Mouse (Mus musculus) midbrain, embryonic 12.5 days (tissue): ENCODE results near the gene 4933411K16Rik. TPM values are rescaled to one million over a fixed set of nuclear protein-coding genes. Genes with fewer than 3 reads are reported as not detected.

Experiments used
- ATAC-seq: fragments of 200-750 bp; cut with Nextera tagmentation; 2 replicates; pipeline ENCODE4 v1.8.0; 2017; ENCODE audit warnings: low read depth, moderate TSS enrichment, moderate library complexity; ENCODE audit not compliant: low FRiP score
- H3K27ac ChIP-seq: fragments of 300-500 bp; sonication (generic); replicated peaks from 2 replicates; pipeline ENCODE4 v1.5.1; 2016; ENCODE audit warnings: mild to moderate bottlenecking
- H3K27me3 ChIP-seq: fragments of 300-500 bp; sonication (generic); 2 replicates; pipeline ENCODE4 v1.6.1; 2016; ENCODE audit warnings: mild to moderate bottlenecking
- H3K36me3 ChIP-seq: fragments of 300-500 bp; sonication (generic); 2 replicates; pipeline ENCODE4 v1.6.1; 2016
- H3K4me1 ChIP-seq: fragments of 300-500 bp; sonication (generic); 2 replicates; pipeline ENCODE4 v1.6.1; 2016
- H3K4me2 ChIP-seq: fragments of 300-500 bp; sonication (generic); replicated peaks from 2 replicates; pipeline ENCODE4 v1.6.1; 2016; ENCODE audit warnings: mild to moderate bottlenecking, moderate library complexity
- H3K4me3 ChIP-seq: fragments of 300-500 bp; sonication (generic); 2 replicates; pipeline ENCODE4 v1.5.1; 2016; ENCODE audit warnings: mild to moderate bottlenecking
- H3K9ac ChIP-seq: fragments of 300-500 bp; sonication (generic); replicated peaks from 2 replicates; pipeline ENCODE4 v1.6.1; 2016; ENCODE audit warnings: mild to moderate bottlenecking, moderate library complexity
- H3K9me3 ChIP-seq: fragments of 300-500 bp; sonication (generic); 2 replicates; pipeline ENCODE4 v1.6.1; 2016; ENCODE audit warnings: mild to moderate bottlenecking
- WGBS: fragments of 180-500 bp; shearing (Covaris S2); methylation state at CpG from one replicate; pipeline ENCODE4 v1.1.7; 2016; 5-methylcytosine and 5-hydroxymethylcytosine counted together
- polyA plus RNA-seq: library from polyadenylated mRNA; unstranded; fragments of >200 nt; fragmentation: Nextera tagmentation; extraction: Ambion mirVana; gene quantifications from 2 replicates; pipeline ENCODE4 v1.2.1, GENCODE M21; 2016

Gene 4933411K16Rik
- polyA plus RNA-seq, 1 experiment from 2014 or later: not detected

DNA sequence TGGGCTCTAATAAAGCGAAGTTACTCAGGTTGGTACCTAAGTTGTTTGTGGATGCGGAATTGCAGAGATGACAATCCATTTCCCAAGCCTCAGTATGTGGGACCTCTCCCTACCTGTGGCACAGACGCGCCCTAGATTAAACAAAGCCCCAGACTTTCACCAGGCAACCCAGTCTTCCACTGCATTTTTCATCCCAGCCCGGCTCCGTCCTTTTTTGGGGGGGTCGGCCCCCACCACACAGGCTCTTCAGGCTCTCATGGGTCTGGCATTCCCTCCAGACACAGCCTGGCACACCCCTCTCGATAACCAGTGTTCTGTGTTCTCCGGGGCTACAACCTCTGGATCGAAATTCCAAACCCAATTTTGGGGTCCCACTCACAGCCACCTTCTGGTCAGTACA is 33.6 kb downstream of the 4933411K16Rik start:
- peak overlapping the region; percentile 82 for H3K4me3 ChIP-seq
- no peaks in the 10 kb centered on the region for H3K9me3 ChIP-seq
- peaks cover 14% of the 10 kb centered on the region for H3K4me1 ChIP-seq
- peak overlapping the region; percentile 70 for H3K27ac ChIP-seq
- H3K27me3 ChIP-seq: no peaks in the 10 kb centered on the region
- WGBS: 7% methylated on average over 10 of the region's 10 CpGs
- peak overlapping the region; percentile 81 for H3K9ac ChIP-seq
- no peaks in the 10 kb centered on the region for H3K36me3 ChIP-seq
- no peak for ATAC-seq
- H3K4me2 ChIP-seq: peak overlapping the region; percentile 92

DNA sequence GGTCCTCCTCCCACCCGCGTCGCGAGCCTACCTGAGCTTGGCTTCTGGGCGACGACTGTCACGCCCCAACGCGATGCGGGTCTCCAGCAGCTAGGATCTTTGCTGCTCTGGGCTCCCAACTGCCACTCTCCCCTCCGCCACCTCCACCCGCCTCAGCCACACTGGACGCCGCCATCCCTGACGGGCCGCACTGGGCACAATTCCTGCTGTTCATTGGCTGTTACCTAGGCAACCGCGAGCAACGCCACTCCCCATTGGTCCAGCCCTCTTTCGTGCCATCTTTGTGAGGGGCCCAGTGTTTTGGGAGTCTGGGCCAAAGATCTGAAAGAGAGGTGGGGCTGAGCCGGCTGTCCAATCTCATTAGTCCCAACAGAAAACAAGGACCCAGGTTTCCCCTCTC is 34.1 kb downstream of the 4933411K16Rik start, which contains the start of gene Morn4:
Gene Morn4, minus strand, starts transcription at position 192 of the 400 bp plus-strand sequence.
- H3K27me3 ChIP-seq: no peaks in the 10 kb centered on the region
- no peaks in the 10 kb centered on the region for H3K36me3 ChIP-seq
- no peaks in the 10 kb centered on the region for H3K9me3 ChIP-seq
- peak within 1 kb of the TSS; percentile 82 for H3K4me3 ChIP-seq
- ATAC-seq: peak; percentile 84
- H3K9ac ChIP-seq: peak within 1 kb of the TSS; percentile 81
- H3K27ac ChIP-seq: peak within 1 kb of the TSS; percentile 70
- WGBS: under 1% methylated on average over 21 of the region's 21 CpGs
- H3K4me2 ChIP-seq: peak within 1 kb of the TSS; percentile 92
- peaks cover 16% of the 10 kb centered on the region for H3K4me1 ChIP-seq

DNA sequence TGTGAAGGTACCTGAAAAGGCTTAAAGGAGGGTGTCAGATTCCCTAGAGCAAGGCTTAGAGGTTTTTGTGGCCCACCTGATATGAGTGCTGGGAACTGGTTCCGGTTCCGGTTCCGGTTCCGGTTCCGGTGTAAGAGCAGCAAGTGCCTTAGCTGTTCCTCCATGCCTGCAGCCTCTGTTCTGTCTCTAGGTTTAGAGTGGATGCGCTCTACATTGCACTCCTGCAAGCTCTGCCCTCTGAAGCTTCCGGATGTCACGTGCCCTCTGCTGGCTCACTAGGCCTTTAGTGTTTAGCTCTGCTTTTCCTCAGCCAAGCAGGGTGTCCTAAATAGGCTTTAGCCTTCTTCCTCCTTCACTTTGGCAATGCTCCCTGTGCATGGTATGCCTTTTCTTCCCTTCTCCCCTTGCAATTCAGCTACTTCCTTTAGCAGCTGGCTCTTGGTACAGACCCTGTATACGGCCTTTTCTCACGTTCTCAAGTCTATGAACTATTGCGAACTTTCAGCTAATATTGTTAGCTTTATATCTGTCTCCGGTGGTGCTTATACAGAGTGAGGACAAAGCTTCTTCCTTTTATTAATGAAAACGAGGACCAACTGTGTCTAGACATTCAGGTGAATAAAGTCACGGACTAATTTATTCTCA is 37.2 kb downstream of the 4933411K16Rik start:
- H3K36me3 ChIP-seq: peaks cover 5% of the 10 kb centered on the region; the same call in 1 of the 2 replicates
- no peaks in the 10 kb centered on the region for H3K9me3 ChIP-seq
- H3K27me3 ChIP-seq: no peaks in the 10 kb centered on the region
- WGBS: 23% methylated on average over 14 of the region's 14 CpGs
- ATAC-seq: no peak
- no peak overlapping the region for H3K9ac ChIP-seq
- peak overlapping the region; percentile 73 for H3K27ac ChIP-seq
- H3K4me3 ChIP-seq: peak overlapping the region; percentile 89
- peak overlapping the region; percentile 57 for H3K4me2 ChIP-seq
- H3K4me1 ChIP-seq: peaks cover 26% of the 10 kb centered on the region

DNA sequence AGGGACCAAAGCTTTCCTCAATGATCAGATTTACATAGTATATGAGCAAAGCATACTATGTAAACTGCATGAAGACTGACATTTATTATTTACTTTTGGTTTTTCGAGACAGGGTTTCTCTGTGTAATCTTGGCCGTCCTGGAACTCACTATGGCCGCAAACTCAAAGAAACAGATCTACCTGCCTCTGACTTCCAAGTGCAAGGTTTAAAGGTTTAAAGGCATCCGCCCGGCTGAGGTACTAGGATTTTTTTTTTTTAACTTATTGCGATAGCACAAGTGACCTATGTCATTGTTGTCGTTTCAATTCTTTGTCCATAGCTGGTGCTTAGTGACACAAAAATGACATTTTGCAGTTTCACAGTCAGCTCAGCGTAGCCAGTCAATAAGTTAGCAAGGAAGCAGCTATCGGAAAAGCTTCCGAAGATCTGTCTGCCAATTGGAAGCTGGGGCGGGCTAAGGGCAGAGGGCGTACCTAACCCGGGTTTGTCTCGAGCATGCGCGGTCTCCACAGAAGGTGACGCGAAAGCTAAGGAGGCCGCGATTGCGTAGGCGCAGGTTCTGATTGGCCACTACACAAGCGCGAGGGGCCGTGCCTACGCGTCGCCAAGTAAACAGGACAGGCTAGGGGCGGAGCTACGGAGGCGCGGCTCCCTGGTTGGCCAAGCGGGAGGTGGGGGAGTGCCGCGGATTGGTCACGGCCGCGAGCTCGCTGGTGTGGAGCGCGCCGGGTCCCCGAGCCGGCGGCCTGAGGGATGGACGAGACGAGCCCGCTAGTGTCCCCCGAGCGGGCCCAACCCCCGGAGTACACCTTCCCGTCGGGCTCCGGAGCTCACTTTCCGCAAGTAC is 37.9 kb downstream of the 4933411K16Rik start, which contains the start of gene Pi4k2a:
Gene Pi4k2a, plus strand, starts transcription at position 723 of the 848 bp plus-strand sequence.
- H3K4me1 ChIP-seq: peaks cover 26% of the 10 kb centered on the region
- peak within 1 kb of the TSS; percentile 89 for H3K4me3 ChIP-seq
- no peaks in the 10 kb centered on the region for H3K27me3 ChIP-seq
- H3K9me3 ChIP-seq: no peaks in the 10 kb centered on the region
- WGBS: 2% methylated on average over 55 of the region's 55 CpGs
- peak; percentile 97 for ATAC-seq
- H3K36me3 ChIP-seq: peaks cover 5% of the 10 kb centered on the region; the same call in 1 of the 2 replicates
- peak within 1 kb of the TSS; percentile 83 for H3K4me2 ChIP-seq
- H3K27ac ChIP-seq: peak within 1 kb of the TSS; percentile 89
- H3K9ac ChIP-seq: peak within 1 kb of the TSS; percentile 82

DNA sequence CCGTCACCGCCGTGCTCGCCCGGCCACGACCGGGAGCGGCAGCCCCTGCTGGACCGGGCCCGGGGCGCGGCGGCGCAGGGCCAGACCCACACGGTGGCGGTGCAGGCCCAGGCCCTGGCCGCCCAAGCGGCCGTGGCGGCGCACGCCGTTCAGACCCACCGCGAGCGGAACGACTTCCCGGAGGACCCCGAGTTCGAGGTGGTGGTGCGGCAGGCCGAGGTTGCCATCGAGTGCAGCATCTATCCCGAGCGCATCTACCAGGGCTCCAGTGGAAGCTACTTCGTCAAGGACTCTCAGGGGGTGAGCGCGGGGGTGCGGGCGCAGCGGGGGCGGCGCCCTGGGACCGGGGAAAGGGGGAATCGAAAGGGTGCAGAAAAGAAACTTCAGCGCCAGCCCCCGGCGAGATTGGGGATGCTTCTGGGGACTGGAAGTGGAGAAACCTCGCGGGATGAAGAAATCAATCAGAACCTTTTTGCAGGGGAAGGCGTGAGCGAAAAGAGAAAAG is 38.6 kb downstream of the 4933411K16Rik start:
- Histone ChIP-seq H3K4me2 (peak overlapping the region; percentile 83), H3K36me3 (peaks cover 9% of the 10 kb centered on the region; the same call in 1 of the 2 replicates), H3K4me1 (peaks cover 22% of the 10 kb centered on the region), H3K4me3 (peak overlapping the region; percentile 89), H3K27me3 (no peaks in the 10 kb centered on the region), H3K27ac (peak overlapping the region; percentile 89), H3K9me3 (no peaks in the 10 kb centered on the region), H3K9ac (peak overlapping the region; percentile 82)
- under 1% methylated on average over 37 of the region's 52 CpGs for WGBS
- ATAC-seq: peak; percentile 76

DNA sequence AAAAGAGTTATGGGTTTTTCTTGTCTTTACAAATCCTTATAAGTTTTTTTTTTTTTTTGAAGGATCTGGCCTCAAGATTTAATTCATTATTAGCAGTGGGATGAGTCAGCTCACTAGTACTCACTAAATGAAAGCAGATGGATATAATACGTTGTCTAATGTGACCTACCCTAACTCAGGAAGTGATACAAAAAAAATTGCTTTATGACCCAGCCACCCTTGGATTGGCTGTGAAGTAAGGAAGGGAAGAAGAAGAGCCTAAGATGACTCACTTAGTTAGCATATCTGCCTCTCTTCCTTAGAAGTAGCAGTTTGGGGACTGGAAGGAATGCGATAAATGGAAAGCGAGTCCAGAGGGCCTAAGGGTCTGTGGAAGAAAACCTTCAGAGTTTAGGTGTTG is 47.4 kb downstream of the 4933411K16Rik start:
- Histone ChIP-seq H3K4me2 (no peak overlapping the region), H3K27ac (no peak overlapping the region), H3K36me3 (peaks cover 41% of the 10 kb centered on the region), H3K4me3 (no peak overlapping the region), H3K9me3 (no peaks in the 10 kb centered on the region), H3K27me3 (no peaks in the 10 kb centered on the region), H3K4me1 (no peaks in the 10 kb centered on the region), H3K9ac (no peak overlapping the region)
- ATAC-seq: no peak
- 95% methylated on average over 3 of the region's 3 CpGs for WGBS

Other genes starting within 250 kb of the 4933411K16Rik start
- 15.5 and 18.6 TPM in 2 replicates for gene Frat1, start 222.3 kb upstream of the 4933411K16Rik start, polyA plus RNA-seq
- gene Frat2, start 204.1 kb upstream of the 4933411K16Rik start, polyA plus RNA-seq: 15.1 and 15.8 TPM in 2 replicates
- gene Rrp12, start 156.1 kb upstream of the 4933411K16Rik start, polyA plus RNA-seq: 22.8 and 22.9 TPM in 2 replicates
- 514 and 531 TPM in 2 replicates for gene Pgam1, start 140.3 kb upstream of the 4933411K16Rik start, polyA plus RNA-seq
- gene Exosc1, start 118.8 kb upstream of the 4933411K16Rik start, polyA plus RNA-seq: 73.1 and 76.8 TPM in 2 replicates
- 79.9 and 82.6 TPM in 2 replicates for gene Zdhhc16, start 118.8 kb upstream of the 4933411K16Rik start, polyA plus RNA-seq
- gene Mms19, start 71.1 kb upstream of the 4933411K16Rik start, polyA plus RNA-seq: 35.5 and 37.8 TPM in 2 replicates
- gene Ubtd1, start 70.5 kb upstream of the 4933411K16Rik start, polyA plus RNA-seq: 11.2 and 12.0 TPM in 2 replicates
- not detected in 2 replicates for gene Ankrd2, start 16.2 kb upstream of the 4933411K16Rik start, polyA plus RNA-seq
- gene Hoga1, start 6.6 kb upstream of the 4933411K16Rik start, polyA plus RNA-seq: 0.98 and 1.3 TPM in 2 replicates
- 73.5 and 80.5 TPM in 2 replicates for gene Morn4, start 34.1 kb downstream of the 4933411K16Rik start, polyA plus RNA-seq
- gene Pi4k2a, start 38.2 kb downstream of the 4933411K16Rik start, polyA plus RNA-seq: 36.0 and 36.2 TPM in 2 replicates
- 9.1 TPM in 2 replicates for gene Avpi1, start 76.8 kb downstream of the 4933411K16Rik start, polyA plus RNA-seq
- gene Marveld1, start 95.2 kb downstream of the 4933411K16Rik start, polyA plus RNA-seq: 4.2 and 4.8 TPM in 2 replicates
- gene Zfyve27, start 111.7 kb downstream of the 4933411K16Rik start, polyA plus RNA-seq: 53.3 and 55.5 TPM in 2 replicates
- not detected in 2 replicates for gene Sfrp5, start 150.0 kb downstream of the 4933411K16Rik start, polyA plus RNA-seq
- gene Golga7b, start 195.3 kb downstream of the 4933411K16Rik start, polyA plus RNA-seq: 7.7 and 8.8 TPM in 2 replicates